Mouse (Mus musculus) ES-Bruce4 (cell line): ENCODE measurements around the gene Mettl26. TPM values are rescaled to one million over a fixed set of nuclear protein-coding genes. Genes with fewer than 3 reads are reported as not detected.

Source experiments
- H3K27ac ChIP-seq: 2 replicates; pipeline ENCODE4 v1.5.1; 2012; ENCODE audit warnings: low read length, inconsistent platforms; ENCODE audit not compliant: insufficient read depth
- H3K27me3 ChIP-seq: 2 replicates; pipeline ENCODE4 v1.6.1; 2012; ENCODE audit warnings: mild to moderate bottlenecking, low read length, inconsistent platforms; ENCODE audit not compliant: control insufficient read depth, poor library complexity, insufficient read depth, severe bottlenecking
- H3K36me3 ChIP-seq: 2 replicates; pipeline ENCODE4 v1.6.1; 2012; ENCODE audit warnings: inconsistent platforms, mild to moderate bottlenecking, low read length, moderate library complexity; ENCODE audit not compliant: control insufficient read depth, poor library complexity, insufficient read depth, severe bottlenecking
- H3K4me1 ChIP-seq: one replicate; pipeline ENCODE4 v1.8.1; 2011; ENCODE audit warnings: low read length; ENCODE audit not compliant: control insufficient read depth, insufficient read depth
- H3K4me3 ChIP-seq: 2 replicates; pipeline ENCODE4 v1.5.1; 2011; ENCODE audit warnings: low read depth, mild to moderate bottlenecking, low read length
- H3K9ac ChIP-seq: 2 replicates; pipeline ENCODE4 v1.6.1; 2012; ENCODE audit warnings: low read depth, mild to moderate bottlenecking, inconsistent platforms; ENCODE audit not compliant: poor library complexity, severe bottlenecking
- H3K9me3 ChIP-seq: replicated peaks from 2 replicates; pipeline ENCODE4 v1.6.1; 2012; ENCODE audit warnings: mild to moderate bottlenecking, low read length, inconsistent platforms; ENCODE audit not compliant: control insufficient read depth, poor library complexity, insufficient read depth, severe bottlenecking
- CTCF ChIP-seq: IDR thresholded peaks from one replicate; pipeline ENCODE4 v1.8.1; 2011; ENCODE audit warnings: low read depth, low read length
- EP300 ChIP-seq: IDR thresholded peaks from 2 replicates; pipeline ENCODE4 v1.6.1; 2011; ENCODE audit warnings: low read depth, low read length; ENCODE audit not compliant: insufficient read depth
- POLR2A ChIP-seq: IDR thresholded peaks from one replicate; pipeline ENCODE4 v1.8.1; 2011; ENCODE audit warnings: low read length; ENCODE audit not compliant: insufficient read depth
- polyA plus RNA-seq: library from polyadenylated mRNA; stranded (reverse); fragments of >200 nt; gene quantifications from 2 replicates; pipeline ENCODE4 v1.2.4, GENCODE M21; 2011; ENCODE audit warnings: low read depth; ENCODE audit not compliant: missing spikeins, insufficient read depth, insufficient read length

Mettl26 gene
- polyA plus RNA-seq, 1 experiment = 32.6 TPM

DNA sequence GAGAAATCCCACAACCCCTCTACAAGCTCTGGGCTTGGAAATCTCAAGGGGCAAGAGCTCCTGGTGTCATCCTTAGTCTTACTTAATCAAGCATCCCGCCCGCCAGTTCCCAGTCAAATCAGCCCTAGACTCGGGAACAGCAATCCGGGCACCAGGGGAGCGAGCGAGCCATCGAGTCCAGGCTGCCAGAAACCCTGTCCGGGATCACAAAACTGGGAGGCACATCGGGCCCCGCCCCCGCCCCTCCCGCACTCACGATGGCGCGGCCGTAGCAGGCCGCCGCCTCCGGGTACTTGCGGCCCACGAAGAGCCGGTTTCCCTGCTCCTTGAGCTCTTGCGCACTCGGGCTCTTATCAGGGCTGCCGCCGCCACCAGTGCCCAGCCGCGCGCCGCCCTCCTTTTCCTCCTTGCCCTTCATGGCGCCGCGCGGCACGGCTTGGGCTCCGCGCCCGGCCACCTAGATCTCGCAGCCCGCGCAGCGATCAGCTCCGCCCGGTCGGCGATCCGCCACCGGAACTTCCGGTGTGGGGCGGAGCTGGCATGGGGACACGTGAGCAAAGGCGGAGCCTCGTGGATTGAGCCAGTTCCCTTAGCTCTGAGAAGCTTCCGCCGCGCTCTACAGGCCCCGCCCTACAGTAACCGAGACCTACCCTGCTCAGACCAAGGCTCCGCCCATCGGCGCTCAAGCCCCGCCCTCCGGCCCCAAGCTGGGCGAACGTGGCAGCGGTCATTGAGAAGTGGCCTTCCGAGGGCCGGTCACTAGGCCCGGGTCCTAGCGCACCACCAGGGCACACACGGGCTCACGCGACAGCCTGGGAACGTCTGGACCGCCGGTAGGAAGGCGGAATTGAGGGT, 42.2 kb upstream of the Mettl26 start:
- Histone ChIP-seq H3K9me3 (no peaks in the 10 kb centered on the region), H3K9ac (peak overlapping the region; percentile 86), H3K4me3 (peak overlapping the region; percentile 82), H3K4me1 (peaks cover 4% of the 10 kb centered on the region), H3K27me3 (no peaks in the 10 kb centered on the region), H3K27ac (no peak overlapping the region), H3K36me3 (peaks cover 16% of the 10 kb centered on the region)
- TF ChIP-seq CTCF (no peak), EP300 (0 out of 2 replicates have a peak, but pooled peaks have one; percentile 26)

DNA sequence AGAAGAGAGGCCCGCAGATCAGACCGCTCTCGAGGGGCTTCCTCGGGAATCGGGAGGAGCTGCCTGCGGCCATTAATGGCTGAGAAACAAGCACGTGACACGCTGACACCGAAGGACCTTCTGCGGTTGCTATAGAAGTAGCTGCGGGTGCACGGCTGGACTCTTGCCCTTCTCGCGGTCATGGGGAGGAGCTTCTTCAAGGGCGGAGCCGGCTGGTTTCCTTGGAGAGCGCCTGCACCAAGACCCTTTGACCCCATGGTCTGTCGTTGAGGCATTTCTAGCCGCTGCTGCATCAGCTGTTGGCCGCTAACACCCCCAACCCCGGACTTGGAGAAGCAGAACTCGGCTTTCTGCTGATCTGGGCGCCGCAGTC, 41.6 kb upstream of the Mettl26 start, which contains the start of gene Stub1:
Gene Stub1, minus strand, starts transcription at position 114 of the 373 bp plus-strand sequence.
- TF ChIP-seq EP300 = no peak
- no peak for TF ChIP-seq POLR2A
- TF ChIP-seq CTCF = no peak
- H3K4me3 ChIP-seq = peak within 1 kb of the TSS; percentile 82
- H3K4me1 ChIP-seq = peaks cover 4% of the 10 kb centered on the region
- peaks cover 16% of the 10 kb centered on the region for H3K36me3 ChIP-seq
- peak within 1 kb of the TSS; percentile 86 for H3K9ac ChIP-seq
- H3K9me3 ChIP-seq = no peaks in the 10 kb centered on the region
- H3K27ac ChIP-seq = no peak within 1 kb of the TSS
- no peaks in the 10 kb centered on the region for H3K27me3 ChIP-seq

DNA sequence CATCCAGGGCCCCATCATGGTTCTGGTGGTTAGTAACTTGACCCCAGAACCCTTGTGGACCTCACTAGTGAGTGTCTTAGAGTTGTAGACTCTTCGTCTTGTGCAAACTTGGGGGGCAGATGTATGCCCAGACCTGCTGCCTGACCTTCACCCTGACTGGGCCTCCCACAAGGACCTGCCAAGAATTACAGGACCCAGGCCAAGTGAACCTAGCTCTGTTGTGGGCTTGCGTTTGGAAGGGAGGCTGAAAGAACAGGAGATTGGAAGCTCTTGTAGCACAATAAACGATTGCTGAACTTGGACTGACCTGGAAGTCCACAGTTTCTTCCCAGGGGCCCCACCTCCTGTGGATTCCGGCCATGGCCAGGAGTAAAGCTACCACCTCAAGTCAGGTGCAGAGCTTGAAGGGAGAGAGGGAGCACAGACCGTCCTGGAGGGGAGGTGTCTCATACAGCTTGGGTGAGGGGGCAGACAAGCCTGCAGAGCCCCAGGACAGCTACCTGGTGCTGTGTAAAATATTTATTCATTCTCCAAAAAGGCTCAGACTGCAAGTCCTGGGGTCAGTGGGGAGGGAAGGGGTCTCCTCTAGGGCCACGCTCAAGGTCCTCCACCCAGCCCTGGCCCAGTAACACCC, 40.8 kb upstream of the Mettl26 start:
- Histone ChIP-seq H3K36me3 (peaks cover 17% of the 10 kb centered on the region), H3K27me3 (no peaks in the 10 kb centered on the region), H3K9me3 (no peaks in the 10 kb centered on the region), H3K9ac (peak overlapping the region; percentile 86), H3K4me1 (peaks cover 4% of the 10 kb centered on the region), H3K4me3 (peak overlapping the region; percentile 80), H3K27ac (no peak overlapping the region)
- TF ChIP-seq CTCF (no peak), EP300 (no peak), POLR2A (no peak)

DNA sequence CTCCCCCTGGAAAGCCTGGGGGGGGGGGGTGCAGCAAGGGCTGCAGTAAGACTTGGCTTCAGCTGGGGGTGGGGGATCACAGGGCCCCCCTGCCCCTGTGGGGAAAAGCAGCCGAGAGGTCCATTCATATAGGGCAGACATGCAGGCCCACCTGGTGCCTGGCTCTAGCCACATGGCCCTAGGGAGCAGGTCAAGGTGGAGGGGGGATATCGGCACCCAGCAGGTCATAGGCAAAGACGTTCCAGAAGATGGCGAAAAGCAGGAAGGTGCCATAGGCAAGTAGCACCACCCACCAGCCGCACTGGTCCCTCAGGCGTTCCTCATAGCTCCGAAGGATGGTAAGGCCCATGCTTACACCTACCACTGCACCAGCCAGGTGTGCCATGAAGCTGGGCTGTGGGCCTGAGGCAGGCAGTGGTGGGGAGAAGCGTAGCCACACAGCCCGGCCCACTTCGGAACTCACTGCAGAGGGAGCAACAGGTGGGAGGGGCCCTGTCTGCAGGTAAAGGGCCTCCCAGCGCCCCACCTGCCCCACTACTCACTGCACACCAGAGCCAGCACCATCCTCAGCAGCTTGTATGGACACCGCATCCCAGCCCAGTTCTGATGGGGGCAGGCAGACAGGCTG, 40.2 kb upstream of the Mettl26 start:
- Histone ChIP-seq H3K27me3 (no peaks in the 10 kb centered on the region), H3K4me3 (no peak overlapping the region), H3K9ac (no peak overlapping the region), H3K36me3 (peaks cover 19% of the 10 kb centered on the region), H3K9me3 (no peaks in the 10 kb centered on the region), H3K4me1 (peaks cover 4% of the 10 kb centered on the region), H3K27ac (no peak overlapping the region)
- TF ChIP-seq EP300 (no peak), CTCF (no peak), POLR2A (no peak)

DNA sequence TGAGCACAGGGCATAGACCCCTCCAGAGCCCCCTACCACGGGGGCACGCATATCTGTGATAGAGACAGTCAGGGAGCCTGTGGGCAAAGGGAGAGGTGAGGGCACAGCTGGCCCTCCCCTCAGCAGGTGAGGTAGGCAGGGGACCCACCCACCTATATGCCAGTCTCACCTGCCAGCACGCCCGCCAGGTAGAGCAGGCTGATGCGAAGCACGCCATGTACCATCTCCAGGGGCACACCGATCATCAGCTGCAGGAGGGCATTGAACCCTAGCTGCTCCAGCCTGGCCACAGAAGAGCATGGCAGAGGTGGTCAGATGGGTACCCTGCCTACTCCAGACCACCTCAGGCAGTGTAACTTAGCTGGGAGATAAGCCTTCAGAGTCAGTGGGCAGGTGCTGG, 39.6 kb upstream of the Mettl26 start:
- peaks cover 4% of the 10 kb centered on the region for H3K4me1 ChIP-seq
- no peak overlapping the region for H3K9ac ChIP-seq
- H3K27me3 ChIP-seq = no peaks in the 10 kb centered on the region
- H3K36me3 ChIP-seq = peaks cover 17% of the 10 kb centered on the region
- no peaks in the 10 kb centered on the region for H3K9me3 ChIP-seq
- H3K27ac ChIP-seq = no peak overlapping the region
- no peak overlapping the region for H3K4me3 ChIP-seq
- TF ChIP-seq EP300 (no peak), POLR2A (no peak), CTCF (no peak)

DNA sequence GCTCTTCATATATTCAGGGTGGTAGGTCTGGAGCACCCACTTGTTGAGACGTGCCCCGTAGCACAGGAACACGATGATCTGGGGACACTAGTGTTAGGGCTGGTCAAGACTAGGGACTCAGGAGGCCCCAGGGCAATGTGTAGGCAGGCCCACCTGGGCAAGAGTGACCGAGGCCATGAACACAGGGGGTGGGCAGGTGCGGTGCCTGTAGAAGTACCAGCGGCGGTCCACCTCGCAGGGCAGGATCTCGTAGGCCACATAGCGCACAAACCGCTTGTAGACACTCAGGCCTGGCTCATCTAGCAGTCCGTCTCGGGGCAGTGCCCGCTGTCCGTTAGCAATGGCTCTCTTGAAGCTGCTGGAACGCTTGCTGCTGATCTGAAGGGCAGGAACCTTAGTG, 39.1 kb upstream of the Mettl26 start:
- Histone ChIP-seq H3K4me3 (no peak overlapping the region), H3K36me3 (peaks cover 17% of the 10 kb centered on the region), H3K4me1 (peaks cover 4% of the 10 kb centered on the region)

More for the DNA sequence above, 39.1 kb upstream of the Mettl26 start:
- no peak for TF ChIP-seq CTCF
- no peak for TF ChIP-seq POLR2A
- no peak for TF ChIP-seq EP300
- H3K9me3 ChIP-seq = no peaks in the 10 kb centered on the region
- H3K27ac ChIP-seq = no peak overlapping the region
- H3K27me3 ChIP-seq = no peaks in the 10 kb centered on the region
- H3K9ac ChIP-seq = no peak overlapping the region
